Mouse (Mus musculus) urinary bladder, adult 2 months (tissue): Measurements from ENCODE around the gene Acly. TPM values are rescaled to one million over a fixed set of nuclear protein-coding genes. Genes with fewer than 3 reads are reported as not detected.

Source experiments
- DNase-seq: peaks from one replicate; pipeline ENCODE4 v3.0.0; 2022; ENCODE audit warnings: low spot score
- polyA plus RNA-seq: library from polyadenylated mRNA; depleted of rRNA; stranded (reverse); fragments of >200 nt; gene quantifications from 2 replicates; pipeline ENCODE4 v1.2.3, GENCODE M21; 2012; rRNA removed

The Acly gene
- polyA plus RNA-seq, 1 experiment, result 93.7 TPM

DNA sequence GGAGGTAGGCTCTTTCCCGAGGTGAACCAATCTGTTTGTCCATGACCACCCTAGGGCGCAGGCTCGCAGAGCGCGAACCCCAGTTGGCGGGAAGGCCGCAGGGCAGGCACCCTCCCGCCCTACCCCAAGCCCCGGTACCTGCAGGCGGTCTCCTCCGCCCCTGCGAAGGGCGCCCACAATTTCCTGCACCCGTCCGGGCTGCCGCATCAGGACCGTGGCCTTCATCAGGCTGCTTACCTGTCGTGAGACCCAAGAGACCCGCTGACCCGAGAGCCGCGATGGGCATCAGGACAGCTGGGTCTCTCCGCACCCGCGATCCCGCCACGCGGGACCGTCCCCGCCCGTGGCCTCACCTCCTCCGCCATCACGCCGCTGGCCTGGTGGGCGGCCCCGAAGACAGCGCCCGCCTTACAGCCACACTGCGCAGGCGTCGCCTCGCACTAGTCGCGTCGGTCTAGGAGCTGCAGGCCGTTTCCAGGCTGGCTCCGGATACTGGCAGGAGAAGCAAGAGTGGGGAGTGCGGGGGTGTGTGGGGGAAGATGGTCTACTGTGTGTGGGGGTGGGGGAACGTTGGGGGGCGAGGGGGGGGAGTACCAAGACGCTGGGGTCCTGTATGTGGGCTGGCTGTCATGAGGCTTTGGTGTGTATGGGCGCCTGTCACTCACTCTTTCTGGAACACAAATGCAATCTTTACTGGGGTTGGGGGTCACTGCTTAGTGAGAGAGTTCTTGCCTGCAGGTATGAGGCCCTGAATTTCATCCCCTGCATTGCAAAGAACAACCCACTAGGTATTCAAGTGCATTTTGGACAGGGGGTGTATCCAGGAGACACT, 86.9 kb downstream of the Acly start:
- peak; percentile 72 for DNase-seq

DNA sequence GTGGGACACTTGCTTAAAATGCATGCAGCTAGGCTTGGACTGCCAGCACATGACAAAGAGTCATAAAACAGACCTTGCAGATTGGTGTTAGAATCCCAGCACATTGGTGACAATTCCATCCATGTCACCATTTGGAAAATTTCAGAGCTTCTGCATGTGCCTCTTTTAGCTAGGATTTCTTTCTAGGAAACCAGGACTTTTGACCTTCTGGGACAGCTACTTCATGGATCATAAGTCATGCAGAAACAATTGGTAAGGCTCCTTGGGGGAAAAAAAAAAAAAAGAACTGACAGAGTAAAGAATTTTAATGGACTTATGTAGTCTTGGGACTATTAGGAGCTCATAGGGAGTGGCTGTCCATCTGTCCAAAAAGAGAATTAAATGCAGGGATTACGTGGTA, 89.9 kb downstream of the Acly start:
- DNase-seq, result no peak

DNA sequence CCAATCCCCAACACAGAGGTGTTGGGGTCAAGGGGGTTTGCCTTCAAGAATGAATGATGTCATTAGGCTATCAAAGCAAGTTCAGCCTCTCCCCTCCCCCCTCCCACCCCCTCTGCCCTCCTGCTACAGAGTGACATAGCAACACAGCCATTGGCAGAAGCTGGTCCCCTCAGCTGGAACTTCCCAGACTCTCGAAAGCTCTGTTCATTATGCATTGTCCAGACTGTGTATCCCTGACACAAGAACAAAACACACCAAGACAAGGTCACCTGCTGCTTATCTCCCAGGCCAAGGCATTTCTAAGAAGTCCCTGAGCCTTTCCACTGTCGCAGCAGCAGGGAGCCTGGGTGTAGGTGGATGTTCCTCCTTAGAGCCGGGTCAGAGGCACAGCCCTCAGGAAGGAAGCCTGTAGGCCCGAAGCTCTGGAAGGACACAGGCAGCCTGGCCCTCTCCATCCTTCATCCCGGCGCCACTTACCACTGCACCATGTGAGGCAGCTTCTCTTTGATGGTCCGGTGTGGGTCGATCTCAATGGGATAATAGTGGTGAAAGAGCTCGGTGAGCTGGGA, 92.0 kb downstream of the Acly start:
- DNase-seq, result no peak

DNA sequence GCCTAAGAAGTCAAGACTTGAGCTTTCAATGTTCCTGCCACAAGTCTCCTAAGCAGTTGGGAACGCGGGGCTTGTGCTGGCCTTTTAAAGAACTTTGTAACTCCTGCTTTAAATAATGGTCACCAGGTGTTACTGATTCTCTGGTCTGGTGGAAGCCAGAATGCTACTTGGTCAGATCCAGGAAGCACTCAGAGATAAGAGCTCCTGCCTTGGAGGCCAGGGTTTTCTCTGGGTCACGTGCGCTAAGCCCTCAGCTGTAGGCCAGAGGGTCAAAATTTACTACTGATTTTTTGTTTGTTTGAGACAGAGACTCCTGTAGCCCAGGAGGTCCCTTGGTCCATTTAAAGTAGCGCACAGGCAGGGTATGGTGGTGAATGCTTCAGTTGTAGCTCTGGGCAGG, 95.8 kb downstream of the Acly start:
- no peak for DNase-seq

DNA sequence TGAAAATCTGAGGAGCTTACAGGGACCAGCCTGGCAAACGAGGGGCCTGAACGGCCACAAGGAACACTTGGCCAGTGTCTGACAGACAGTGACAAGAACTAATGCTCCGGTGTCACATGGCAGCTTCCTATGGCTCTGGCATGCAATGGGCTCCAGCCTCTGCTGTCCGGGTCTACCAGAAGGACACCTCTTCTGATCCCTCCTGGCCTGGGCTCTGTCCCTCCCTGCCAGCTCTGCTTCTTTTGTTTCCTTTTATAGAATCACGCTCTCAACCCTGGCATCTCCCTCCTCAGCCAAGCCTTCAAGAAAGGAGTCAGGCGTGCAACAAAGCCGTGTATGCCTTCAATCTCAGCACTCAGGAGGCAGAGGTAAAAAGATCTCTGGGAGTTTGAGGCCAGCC, 97.7 kb downstream of the Acly start:
- DNase-seq, result no peak

DNA sequence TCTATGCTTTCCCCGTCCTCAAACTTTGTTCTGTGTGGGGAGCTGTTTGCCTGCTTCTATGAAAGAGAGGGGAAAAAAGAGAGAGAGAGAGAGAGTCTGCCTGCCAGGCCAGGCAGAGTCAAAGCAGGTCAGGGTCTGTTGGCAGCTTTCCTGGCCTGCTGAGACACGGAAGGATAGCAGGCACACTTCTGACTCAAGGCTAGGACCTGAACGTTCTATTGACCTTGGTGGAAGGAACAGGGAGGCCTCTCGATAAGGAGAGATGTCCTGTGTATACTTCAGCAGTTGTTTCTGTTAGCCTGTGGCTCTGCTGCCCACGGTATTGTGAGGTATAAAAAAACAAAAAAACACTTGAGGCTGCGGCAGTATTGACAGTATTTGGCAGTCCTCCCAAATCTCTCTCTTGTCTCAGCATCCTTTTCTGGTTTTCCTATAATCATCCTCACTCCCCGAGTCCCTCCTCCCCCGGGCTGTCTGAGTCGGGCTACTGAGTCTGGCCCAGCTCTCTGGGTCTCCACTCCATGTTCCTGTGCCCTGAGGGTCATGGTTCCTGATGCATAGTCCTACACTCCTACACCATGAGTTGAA, 99.1 kb downstream of the Acly start:
- no peak for DNase-seq

DNA sequence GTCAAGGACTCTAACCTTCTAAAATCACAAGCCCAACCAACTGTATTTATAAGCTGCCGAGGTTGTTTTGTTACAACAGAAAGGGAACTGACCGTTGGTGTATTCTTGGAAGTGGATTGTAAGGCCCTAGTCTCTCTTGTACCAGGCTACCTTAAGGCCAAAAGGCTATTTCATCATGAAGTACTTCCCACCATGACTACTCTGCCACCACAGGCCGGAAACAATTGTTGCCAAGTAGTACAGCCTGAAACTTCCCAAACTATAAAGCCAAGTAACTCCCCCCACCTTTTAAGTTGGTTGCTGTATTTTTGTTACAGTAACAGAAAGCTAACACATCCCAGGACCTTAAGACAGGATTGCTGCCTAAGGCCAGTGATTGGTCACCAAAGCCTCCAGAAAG, 101.0 kb downstream of the Acly start:
- no peak for DNase-seq

Other genes with a start within 250 kb of the Acly start
- gene Eif1, start 208.1 kb downstream of the Acly start, polyA plus RNA-seq, result 510 and 627 TPM in 2 replicates
- not detected in 2 replicates for gene Gast, start 193.6 kb downstream of the Acly start, polyA plus RNA-seq
- gene Hap1, start 171.9 kb downstream of the Acly start, polyA plus RNA-seq, result 3.6 and 4.3 TPM in 2 replicates
- gene Jup, start 130.2 kb downstream of the Acly start, polyA plus RNA-seq, result 92.4 and 119 TPM in 2 replicates
- gene P3h4, start 113.2 kb downstream of the Acly start, polyA plus RNA-seq, result 53.4 and 56.2 TPM in 2 replicates
- gene Fkbp10, start 112.3 kb downstream of the Acly start, polyA plus RNA-seq, result 84.6 and 90.5 TPM in 2 replicates
- gene Nt5c3b, start 86.2 kb downstream of the Acly start, polyA plus RNA-seq, result 128 and 134 TPM in 2 replicates
- gene Klhl10, start 86.1 kb downstream of the Acly start, polyA plus RNA-seq, result 1.3 and 1.4 TPM in 2 replicates
- gene Klhl11, start 55.3 kb downstream of the Acly start, polyA plus RNA-seq, result 12.2 and 13.2 TPM in 2 replicates
- gene Ttc25, start 17.6 kb upstream of the Acly start, polyA plus RNA-seq, result 0.26 and 0.60 TPM in 2 replicates
- gene Cnp, start 46.9 kb upstream of the Acly start, polyA plus RNA-seq, result 34.9 and 36.0 TPM in 2 replicates
- 54.8 and 55.4 TPM in 2 replicates for gene Nkiras2, start 91.2 kb upstream of the Acly start, polyA plus RNA-seq
- 118 and 123 TPM in 2 replicates for gene Dnajc7, start 92.2 kb upstream of the Acly start, polyA plus RNA-seq
- gene Zfp385c, start 164.5 kb upstream of the Acly start, polyA plus RNA-seq, result 0.54 and 0.65 TPM in 2 replicates
- 5.6 and 6.5 TPM in 2 replicates for gene Dhx58, start 176.3 kb upstream of the Acly start, polyA plus RNA-seq
- gene Kat2a, start 184.5 kb upstream of the Acly start, polyA plus RNA-seq, result 28.4 and 30.5 TPM in 2 replicates
- 0.11 and 0.37 TPM in 2 replicates for gene Hspb9, start 185.8 kb upstream of the Acly start, polyA plus RNA-seq
- gene Rab5c, start 210.2 kb upstream of the Acly start, polyA plus RNA-seq, result 148 and 160 TPM in 2 replicates
- 0.01 and 0.04 TPM in 2 replicates for gene Kcnh4, start 231.9 kb upstream of the Acly start, polyA plus RNA-seq
- 0.15 TPM in 1 of 2 replicates, not detected in the other for gene Hcrt, start 234.9 kb upstream of the Acly start, polyA plus RNA-seq
- gene Ghdc, start 243.0 kb upstream of the Acly start, polyA plus RNA-seq, result 16.7 and 20.5 TPM in 2 replicates